Mouse (Mus musculus): Measurements from ENCODE around the gene Hspa4l. TPM values are rescaled to one million over a fixed set of nuclear protein-coding genes. Genes with fewer than 3 reads are reported as not detected.
A peak's percentile ranks its signal among the peaks of the same experiment; 100 is the strongest.

Gene Hspa4l
- 59.4 and 64.4 TPM in 2 replicates for polyA plus RNA-seq (2016; fragmentation: Nextera tagmentation; extraction: Ambion mirVana)

GRCm38 (mm10) chr3:40744024-40744835 lies at the start of gene Hspa4l:
Hspa4l (plus strand) TSS chr3:40744495.
- no peak for ATAC-seq (ENCODE audit: low FRiP score, low read depth)
- WGBS, result 24% methylated on average over 16 of the region's 16 CpGs
- no peaks in the 10 kb centered on the region for H3K9me3 ChIP-seq

DNA sequence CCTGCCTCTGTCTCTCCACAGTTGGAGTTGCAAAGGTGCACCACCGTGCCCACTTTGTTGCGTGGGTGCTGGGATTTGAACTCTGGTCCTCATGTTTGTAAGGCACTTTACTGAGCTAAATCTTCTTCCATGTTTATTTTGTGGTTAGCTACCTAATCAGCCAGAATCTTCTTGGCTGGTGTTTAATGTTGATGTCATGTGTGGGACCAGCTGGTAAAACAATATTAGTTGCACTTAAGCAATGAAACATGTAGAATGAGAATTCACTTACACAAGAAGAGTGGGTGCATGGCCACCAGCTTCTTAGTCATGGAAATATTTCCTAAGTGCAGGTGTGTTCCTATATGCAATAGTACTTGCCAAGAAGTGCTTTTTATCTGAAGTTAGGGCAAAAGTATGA lies 49.1 kb upstream of the Hspa4l start:
- Histone ChIP-seq H3K36me3 (0 out of 2 replicates have a peak, but pooled peaks cover 4% of the 10 kb centered on the region), H3K27me3 (replicated peaks) (no peaks in the 10 kb centered on the region), H3K4me1 (no peaks in the 10 kb centered on the region), H3K9ac (no peak overlapping the region), H3K4me3 (no peak overlapping the region), H3K9me3 (no peaks in the 10 kb centered on the region), H3K27ac (no peak overlapping the region), H3K4me2 (replicated peaks) (no peak overlapping the region)
- no peak for ATAC-seq (ENCODE audit: low FRiP score, low read depth)
- 100% methylated on average over 2 of the region's 2 CpGs for WGBS

More at GRCm38 (mm10) chr3:40744024-40744835, at the start of gene Hspa4l:
- H3K4me1 ChIP-seq, result peaks cover 12% of the 10 kb centered on the region
- H3K9ac ChIP-seq, result peak within 1 kb of the TSS; percentile 84
- H3K27me3 ChIP-seq (replicated peaks), result no peaks in the 10 kb centered on the region
- no peaks in the 10 kb centered on the region for H3K36me3 ChIP-seq
- H3K4me2 ChIP-seq (replicated peaks), result peak within 1 kb of the TSS; percentile 72
- H3K27ac ChIP-seq, result peak within 1 kb of the TSS; percentile 86
- H3K4me3 ChIP-seq, result peak within 1 kb of the TSS; percentile 83

- no peak overlapping the region for H3K9ac ChIP-seq
- no peaks in the 10 kb centered on the region for H3K9me3 ChIP-seq
- H3K27ac ChIP-seq, result no peak overlapping the region
- no peaks in the 10 kb centered on the region for H3K4me1 ChIP-seq
- ATAC-seq (ENCODE audit: low FRiP score, low read depth), result no peak
- WGBS, result 93% methylated on average over 3 of the region's 3 CpGs
- no peaks in the 10 kb centered on the region for H3K27me3 ChIP-seq (replicated peaks)
- no peak overlapping the region for H3K4me2 ChIP-seq (replicated peaks)
- no peak overlapping the region for H3K4me3 ChIP-seq
- no peaks in the 10 kb centered on the region for H3K36me3 ChIP-seq
Observed at GRCm38 (mm10) chr3:40698834-40699233, 45.5 kb upstream of the Hspa4l start.

DNA sequence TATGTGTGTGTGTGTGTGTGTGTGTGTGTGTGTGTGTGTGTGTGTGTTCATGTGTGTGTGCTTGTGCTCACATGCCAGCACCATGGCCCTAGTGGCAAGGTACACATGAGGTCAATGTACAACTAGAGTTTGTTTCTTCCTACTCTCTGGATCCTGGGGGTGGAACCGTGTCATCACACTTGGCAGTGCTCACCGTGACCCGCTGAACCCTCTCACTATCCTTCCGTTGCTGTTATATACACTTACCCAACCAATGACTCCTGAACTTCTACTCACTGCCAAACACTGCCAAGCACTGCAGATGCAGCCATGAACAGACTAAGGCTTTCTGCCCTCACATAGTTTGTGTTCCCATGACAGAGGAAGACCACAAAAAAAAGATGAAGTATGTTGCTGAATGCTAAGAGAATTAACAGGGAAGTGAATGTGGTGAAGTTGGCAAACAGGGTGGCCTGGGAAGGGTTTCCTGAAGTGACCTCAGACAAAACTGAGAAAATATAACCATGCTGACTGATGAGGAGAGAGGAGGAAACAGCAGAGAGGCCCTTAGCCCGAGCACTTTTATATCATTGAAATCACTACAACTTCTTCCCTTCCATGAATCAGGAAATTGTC lies 39.4 kb upstream of the Hspa4l start:
- no peak overlapping the region for H3K4me2 ChIP-seq (replicated peaks)
- H3K4me1 ChIP-seq, result no peaks in the 10 kb centered on the region
- H3K4me3 ChIP-seq, result no peak overlapping the region
- 90% methylated on average over 5 of the region's 5 CpGs for WGBS
- no peak overlapping the region for H3K27ac ChIP-seq
- no peak for ATAC-seq (ENCODE audit: low FRiP score, low read depth)
- no peaks in the 10 kb centered on the region for H3K9me3 ChIP-seq
- H3K36me3 ChIP-seq, result peaks cover 3% of the 10 kb centered on the region; the same call in 1 of the 2 replicates
- H3K9ac ChIP-seq, result no peak overlapping the region
- H3K27me3 ChIP-seq (replicated peaks), result no peaks in the 10 kb centered on the region

- WGBS, result 90% methylated on average over 30 of the region's 30 CpGs
- Histone ChIP-seq H3K27me3 (replicated peaks) (no peaks in the 10 kb centered on the region), H3K9me3 (no peaks in the 10 kb centered on the region), H3K4me2 (replicated peaks) (no peak within 1 kb of the TSS), H3K4me3 (no peak within 1 kb of the TSS), H3K36me3 (peaks cover 3% of the 10 kb centered on the region; the same call in 1 of the 2 replicates), H3K27ac (no peak within 1 kb of the TSS), H3K9ac (no peak within 1 kb of the TSS), H3K4me1 (no peaks in the 10 kb centered on the region)
- no peak for ATAC-seq (ENCODE audit: low FRiP score, low read depth)
Observed at GRCm38 (mm10) chr3:40708655-40709054, 35.6 kb upstream of the Hspa4l start, which contains the start of gene Slc25a31. Slc25a31 (plus strand) TSS chr3:40708855.

GRCm38 (mm10) chr3:40716056-40716455 lies 28.2 kb upstream of the Hspa4l start:
- H3K4me1 ChIP-seq, result no peaks in the 10 kb centered on the region
- no peak overlapping the region for H3K4me3 ChIP-seq
- no peaks in the 10 kb centered on the region for H3K27me3 ChIP-seq (replicated peaks)
- ATAC-seq (ENCODE audit: low FRiP score, low read depth), result no peak
- WGBS, result 41% methylated on average over 1 of the region's 1 CpGs
- H3K9me3 ChIP-seq, result no peaks in the 10 kb centered on the region
- H3K9ac ChIP-seq, result no peak overlapping the region
- H3K27ac ChIP-seq, result no peak overlapping the region
- no peaks in the 10 kb centered on the region for H3K36me3 ChIP-seq
- no peak overlapping the region for H3K4me2 ChIP-seq (replicated peaks)

DNA sequence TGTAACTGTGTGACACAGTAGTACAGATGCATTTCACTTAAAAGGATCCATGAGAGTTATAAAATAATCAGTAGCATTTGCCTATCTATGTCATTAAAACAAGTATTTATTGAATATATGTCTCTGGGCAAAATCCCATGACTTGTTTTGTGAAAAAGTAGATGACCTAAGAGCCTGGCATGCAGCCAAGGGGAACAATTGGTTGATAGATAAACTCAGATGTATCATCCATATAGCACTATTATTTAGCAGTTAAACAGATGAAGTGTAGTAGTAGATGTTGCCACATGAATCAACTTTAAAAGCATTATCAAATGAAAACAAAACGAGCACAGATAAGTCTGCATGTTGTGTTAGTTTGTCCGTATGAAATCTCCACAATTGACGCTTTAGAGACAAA lies 25.3 kb upstream of the Hspa4l start:
- H3K9ac ChIP-seq, result no peak overlapping the region
- 86% methylated on average over 3 of the region's 3 CpGs for WGBS
- no peaks in the 10 kb centered on the region for H3K36me3 ChIP-seq
- H3K27me3 ChIP-seq (replicated peaks), result no peaks in the 10 kb centered on the region
- no peak overlapping the region for H3K4me3 ChIP-seq
- no peak for ATAC-seq (ENCODE audit: low FRiP score, low read depth)
- H3K9me3 ChIP-seq, result no peaks in the 10 kb centered on the region
- H3K4me1 ChIP-seq, result no peaks in the 10 kb centered on the region
- no peak overlapping the region for H3K4me2 ChIP-seq (replicated peaks)
- H3K27ac ChIP-seq, result no peak overlapping the region

DNA sequence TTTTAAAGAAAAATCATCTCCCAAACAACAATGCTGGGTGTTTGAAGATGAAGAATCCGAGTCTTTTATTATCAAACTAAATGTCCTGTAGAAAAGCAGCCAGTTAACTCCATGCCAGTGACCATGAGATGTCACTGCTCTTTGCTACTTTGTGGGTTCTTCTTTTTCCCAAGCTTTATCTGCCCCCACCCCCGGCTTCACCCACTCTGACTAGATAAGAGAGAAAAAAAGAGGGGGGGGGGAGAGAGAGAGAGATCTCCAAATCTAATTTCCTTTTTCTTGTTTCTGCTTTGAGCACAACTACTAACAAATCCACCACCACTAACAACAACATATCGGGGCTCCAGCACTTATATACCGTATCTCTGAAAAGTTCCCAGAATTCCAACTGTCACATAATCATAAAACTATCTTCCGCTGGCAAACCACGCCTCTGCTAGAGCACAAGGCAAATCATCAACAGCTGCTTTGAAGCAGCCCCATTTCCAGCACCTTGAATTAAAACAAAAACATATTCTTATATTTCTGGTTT lies 5.8 kb upstream of the Hspa4l start:
- H3K27me3 ChIP-seq (replicated peaks), result no peaks in the 10 kb centered on the region
- no peaks in the 10 kb centered on the region for H3K9me3 ChIP-seq
- no peak overlapping the region for H3K4me3 ChIP-seq
- no peak overlapping the region for H3K9ac ChIP-seq
- no peak overlapping the region for H3K27ac ChIP-seq
- no peaks in the 10 kb centered on the region for H3K36me3 ChIP-seq
- 81% methylated on average over 6 of the region's 6 CpGs for WGBS
- no peak for ATAC-seq (ENCODE audit: low FRiP score, low read depth)
- no peaks in the 10 kb centered on the region for H3K4me1 ChIP-seq
- H3K4me2 ChIP-seq (replicated peaks), result no peak overlapping the region

- Histone ChIP-seq H3K27ac (peak overlapping the region; percentile 86), H3K9ac (peak overlapping the region; percentile 84), H3K4me2 (replicated peaks) (peak overlapping the region; percentile 72), H3K27me3 (replicated peaks) (no peaks in the 10 kb centered on the region), H3K4me1 (peaks cover 12% of the 10 kb centered on the region), H3K4me3 (peak overlapping the region; percentile 83), H3K36me3 (no peaks in the 10 kb centered on the region), H3K9me3 (no peaks in the 10 kb centered on the region)
- ATAC-seq (ENCODE audit: low FRiP score, low read depth), result peak; percentile 96
- under 1% methylated on average over 73 of the region's 93 CpGs for WGBS
Observed at GRCm38 (mm10) chr3:40744836-40745660, 753 bp downstream of the Hspa4l start.

- no peaks in the 10 kb centered on the region for H3K9me3 ChIP-seq
- peak; percentile 70 for ATAC-seq (ENCODE audit: low FRiP score, low read depth)
- peaks cover 12% of the 10 kb centered on the region for H3K4me1 ChIP-seq
- peak overlapping the region; percentile 86 for H3K27ac ChIP-seq
- H3K4me2 ChIP-seq (replicated peaks), result peak overlapping the region; percentile 72
- no peaks in the 10 kb centered on the region for H3K27me3 ChIP-seq (replicated peaks)
- H3K4me3 ChIP-seq, result peak overlapping the region; percentile 83
- no peaks in the 10 kb centered on the region for H3K36me3 ChIP-seq
- WGBS, result 3% methylated on average over 37 of the region's 37 CpGs
- H3K9ac ChIP-seq, result peak overlapping the region; percentile 84
Observed at GRCm38 (mm10) chr3:40745661-40746547, 1.6 kb downstream of the Hspa4l start.

GRCm38 (mm10) chr3:40760746-40761145 lies 16.5 kb downstream of the Hspa4l start:
- H3K9ac ChIP-seq, result no peak overlapping the region
- H3K27me3 ChIP-seq (replicated peaks), result no peaks in the 10 kb centered on the region
- no peak overlapping the region for H3K4me2 ChIP-seq (replicated peaks)
- no peaks in the 10 kb centered on the region for H3K4me1 ChIP-seq
- H3K9me3 ChIP-seq, result no peaks in the 10 kb centered on the region
- H3K36me3 ChIP-seq, result peaks cover 35% of the 10 kb centered on the region
- H3K4me3 ChIP-seq, result no peak overlapping the region
- ATAC-seq (ENCODE audit: low FRiP score, low read depth), result no peak
- no peak overlapping the region for H3K27ac ChIP-seq
- 96% methylated on average over 3 of the region's 3 CpGs for WGBS
